Mouse (Mus musculus) olfactory bulb, adult 2 months (tissue): ENCODE data around the gene Wtap.

Experiments used
- CTCF ChIP-seq: fragments of 200-500 bp; IDR thresholded peaks from 2 replicates; pipeline ENCODE4 v1.5.1; 2012; ENCODE audit warnings: low read depth, mild to moderate bottlenecking, low read length, moderate library complexity; ENCODE audit not compliant: insufficient read depth
- POLR2A ChIP-seq: fragments of 200-500 bp; IDR thresholded peaks from 2 replicates; pipeline ENCODE4 v1.6.1; 2012; ENCODE audit warnings: mild to moderate bottlenecking, low read depth, low read length, moderate library complexity; ENCODE audit not compliant: insufficient read depth

DNA sequence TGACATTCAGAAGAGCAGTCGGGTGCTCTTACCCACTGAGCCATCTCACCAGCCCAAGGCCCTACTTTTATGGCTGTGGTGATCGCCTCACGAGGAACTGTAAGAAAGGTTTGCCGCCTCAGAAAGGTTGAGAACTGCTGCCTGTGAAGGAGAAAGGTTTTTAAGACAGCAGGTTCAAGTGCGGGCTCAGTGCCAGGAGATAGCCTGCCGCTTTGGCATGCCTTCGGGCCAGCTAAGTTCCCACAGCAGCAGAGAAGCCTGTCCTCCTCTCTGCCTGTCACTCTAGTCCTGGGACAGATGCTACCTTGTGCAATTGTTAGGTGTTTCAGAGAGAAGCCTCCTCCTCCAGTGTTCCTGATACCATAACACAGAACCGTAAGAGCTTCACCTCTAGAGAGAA lies 37.3 kb downstream of the Wtap start:
- no peak for TF ChIP-seq POLR2A
- no peak for TF ChIP-seq CTCF
